Mouse (Mus musculus) forebrain, embryonic 13.5 days (tissue): ENCODE measurements around the gene Nhsl2. TPM values are rescaled to one million over a fixed set of nuclear protein-coding genes. Genes with fewer than 3 reads are reported as not detected.
A peak's percentile ranks its signal among the peaks of the same experiment; 100 is the strongest.

Source experiments
- ATAC-seq: fragments of 200-750 bp; cut with Nextera tagmentation; 2 replicates; pipeline ENCODE4 v1.8.0; 2017
- H3K27ac ChIP-seq: fragments of 300-500 bp; sonication (generic); 2 replicates; pipeline ENCODE4 v1.5.1; 2015; ENCODE audit warnings: inconsistent platforms, mild to moderate bottlenecking, moderate library complexity
- H3K27me3 ChIP-seq: fragments of 300-500 bp; sonication (generic); 2 replicates; pipeline ENCODE4 v1.6.1; 2015; ENCODE audit warnings: mild to moderate bottlenecking, inconsistent platforms
- H3K36me3 ChIP-seq: fragments of 300-500 bp; sonication (generic); 2 replicates; pipeline ENCODE4 v1.6.1; 2015; ENCODE audit warnings: mild to moderate bottlenecking, inconsistent platforms; ENCODE audit not compliant: poor library complexity, severe bottlenecking
- H3K4me1 ChIP-seq: fragments of 300-500 bp; sonication (generic); 2 replicates; pipeline ENCODE4 v1.6.1; 2015; ENCODE audit warnings: inconsistent platforms
- H3K4me2 ChIP-seq: fragments of 300-500 bp; sonication (generic); 2 replicates; pipeline ENCODE4 v1.6.1; 2015; ENCODE audit warnings: inconsistent platforms, mild to moderate bottlenecking, moderate library complexity
- H3K4me3 ChIP-seq: fragments of 300-500 bp; sonication (generic); 2 replicates; pipeline ENCODE4 v1.5.1; 2015; ENCODE audit warnings: mild to moderate bottlenecking, inconsistent platforms
- H3K9ac ChIP-seq: fragments of 300-500 bp; sonication (generic); 2 replicates; pipeline ENCODE4 v1.6.1; 2015; ENCODE audit warnings: mild to moderate bottlenecking, inconsistent platforms
- H3K9me3 ChIP-seq: fragments of 300-500 bp; sonication (generic); replicated peaks from 2 replicates; pipeline ENCODE4 v1.6.1; 2016; ENCODE audit warnings: inconsistent platforms
- WGBS: fragments of 180-500 bp; shearing (Covaris S2); methylation state at CpG from one replicate; pipeline ENCODE4 v1.1.7; 2015; 5-methylcytosine and 5-hydroxymethylcytosine counted together
- polyA plus RNA-seq: library from polyadenylated mRNA; unstranded; fragments of >200 nt; fragmentation: Nextera tagmentation; extraction: Ambion mirVana; gene quantifications from 2 replicates; pipeline ENCODE4 v1.2.1, GENCODE M21; 2015

The Nhsl2 gene
- polyA plus RNA-seq, 1 experiment from 2014 or later, result 6.2 TPM

DNA sequence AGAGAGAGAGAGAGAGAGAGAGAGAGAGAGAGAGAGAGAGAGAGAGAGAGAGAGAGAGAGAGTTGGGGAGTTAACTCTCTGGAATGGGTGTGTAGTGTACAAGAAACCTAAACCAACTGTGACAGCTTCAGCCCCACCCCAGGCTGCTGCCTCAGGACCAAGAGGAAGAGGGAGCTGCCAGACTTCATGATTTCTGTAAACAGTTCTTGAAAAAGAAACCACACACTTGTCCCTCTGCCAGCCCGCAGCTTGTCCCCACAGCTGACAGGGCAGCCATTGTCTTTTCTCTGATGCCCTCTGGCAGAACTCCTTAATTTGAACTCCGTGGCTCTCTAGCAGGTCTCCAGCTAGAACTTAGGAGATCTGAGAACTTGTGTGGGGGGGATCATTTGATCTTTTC lies 211.7 kb downstream of the Nhsl2 start:
- no peak overlapping the region for H3K27ac ChIP-seq
- WGBS, result 19% methylated on average over 2 of the region's 2 CpGs
- H3K4me1 ChIP-seq, result peaks cover 19% of the 10 kb centered on the region; the same call in 1 of the 2 replicates
- H3K36me3 ChIP-seq, result no peaks in the 10 kb centered on the region
- H3K4me2 ChIP-seq, result no peak overlapping the region
- H3K27me3 ChIP-seq, result peaks cover 6% of the 10 kb centered on the region; the same call in 1 of the 2 replicates
- H3K9me3 ChIP-seq, result no peaks in the 10 kb centered on the region
- H3K9ac ChIP-seq, result no peak overlapping the region
- H3K4me3 ChIP-seq, result no peak overlapping the region
- no peak for ATAC-seq

DNA sequence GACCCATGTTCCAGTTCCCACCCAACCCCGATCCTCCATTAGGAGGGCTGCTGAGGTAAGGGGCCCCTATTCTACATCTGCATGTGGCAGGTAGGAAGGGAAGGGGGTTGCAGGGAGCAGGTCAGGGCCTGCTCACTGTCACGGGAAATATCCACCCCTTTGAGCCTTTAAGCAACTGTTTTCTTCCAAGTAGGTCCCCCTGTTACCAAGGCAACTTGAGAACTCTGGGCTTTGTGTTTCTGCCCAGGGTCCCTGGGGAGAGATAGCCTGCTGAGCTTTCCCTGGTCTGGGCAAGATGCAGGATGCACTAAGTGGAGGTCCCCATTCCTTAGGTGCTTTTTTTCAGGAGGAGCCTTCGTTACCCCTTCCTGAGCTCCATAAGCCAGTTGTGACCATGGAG lies 214.9 kb downstream of the Nhsl2 start:
- H3K9ac ChIP-seq, result no peak overlapping the region
- H3K4me3 ChIP-seq, result no peak overlapping the region
- H3K4me2 ChIP-seq, result no peak overlapping the region
- ATAC-seq, result no peak
- H3K36me3 ChIP-seq, result no peaks in the 10 kb centered on the region
- H3K4me1 ChIP-seq, result peaks cover 43% of the 10 kb centered on the region
- H3K27me3 ChIP-seq, result peaks cover 6% of the 10 kb centered on the region; the same call in 1 of the 2 replicates
- no peaks in the 10 kb centered on the region for H3K9me3 ChIP-seq
- H3K27ac ChIP-seq, result no peak overlapping the region
- 31% methylated on average over 3 of the region's 3 CpGs for WGBS

DNA sequence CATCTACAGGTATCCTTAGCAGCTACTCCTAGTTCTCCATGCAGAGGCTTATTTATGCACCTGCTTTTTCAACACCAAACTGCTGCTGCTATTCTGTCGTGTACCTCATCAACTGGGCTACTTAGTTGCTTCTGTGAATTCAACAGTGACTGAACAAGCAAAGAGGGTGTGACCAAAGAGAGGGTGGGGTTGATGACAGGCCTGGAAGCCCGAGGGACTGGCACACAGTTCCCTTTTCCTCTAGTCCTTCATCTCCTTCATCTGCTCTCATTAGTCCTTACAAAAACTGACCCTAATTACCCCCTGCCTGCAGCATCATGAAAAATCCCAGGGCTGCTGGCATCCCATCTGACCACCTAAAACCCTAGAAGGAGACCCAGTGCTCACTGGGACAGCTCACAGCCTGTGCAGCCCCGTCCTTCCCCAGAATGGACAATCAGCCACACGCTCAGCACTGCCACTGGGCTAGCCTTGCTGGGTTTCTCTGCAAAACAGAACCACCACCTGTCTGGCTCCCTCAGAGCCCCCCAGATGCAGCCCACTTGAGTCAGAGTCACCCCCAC lies 216.1 kb downstream of the Nhsl2 start:
- 0 out of 2 replicates have a peak, but pooled peaks have one; percentile 6 for ATAC-seq
- H3K4me3 ChIP-seq, result no peak overlapping the region
- H3K27ac ChIP-seq, result no peak overlapping the region
- H3K9me3 ChIP-seq, result no peaks in the 10 kb centered on the region
- peaks cover 6% of the 10 kb centered on the region; the same call in 1 of the 2 replicates for H3K27me3 ChIP-seq
- H3K4me2 ChIP-seq, result no peak overlapping the region
- 34% methylated on average over 4 of the region's 4 CpGs for WGBS
- no peaks in the 10 kb centered on the region for H3K36me3 ChIP-seq
- no peak overlapping the region for H3K9ac ChIP-seq
- H3K4me1 ChIP-seq, result peaks cover 53% of the 10 kb centered on the region

DNA sequence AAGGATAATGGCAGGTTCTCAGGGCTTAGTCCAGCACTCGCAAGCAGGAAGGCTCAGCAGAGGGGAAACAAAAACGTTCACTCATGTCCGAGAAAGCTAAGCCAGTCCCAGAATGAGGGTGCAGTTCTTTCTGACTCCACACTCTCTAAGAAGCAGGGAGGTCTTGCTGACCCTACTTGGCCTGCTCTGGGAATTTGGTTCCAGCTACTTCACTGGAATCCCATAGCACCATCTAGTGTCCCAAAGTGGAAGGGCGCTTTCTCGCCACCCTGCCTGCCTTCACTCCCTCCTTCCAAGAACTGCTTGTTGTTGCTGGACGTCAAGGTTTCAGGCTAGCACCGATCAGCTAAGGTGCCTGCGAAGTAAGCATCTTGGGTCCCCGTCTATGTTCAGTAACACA lies 216.9 kb downstream of the Nhsl2 start:
- peaks cover 6% of the 10 kb centered on the region; the same call in 1 of the 2 replicates for H3K27me3 ChIP-seq
- H3K4me3 ChIP-seq, result no peak overlapping the region
- H3K27ac ChIP-seq, result no peak overlapping the region
- peak overlapping the region; percentile 38 for H3K4me2 ChIP-seq
- H3K4me1 ChIP-seq, result peaks cover 53% of the 10 kb centered on the region
- WGBS, result 20% methylated on average over 9 of the region's 9 CpGs
- no peaks in the 10 kb centered on the region for H3K9me3 ChIP-seq
- H3K9ac ChIP-seq, result no peak overlapping the region
- no peaks in the 10 kb centered on the region for H3K36me3 ChIP-seq
- 0 out of 2 replicates have a peak, but pooled peaks have one; percentile 20 for ATAC-seq

DNA sequence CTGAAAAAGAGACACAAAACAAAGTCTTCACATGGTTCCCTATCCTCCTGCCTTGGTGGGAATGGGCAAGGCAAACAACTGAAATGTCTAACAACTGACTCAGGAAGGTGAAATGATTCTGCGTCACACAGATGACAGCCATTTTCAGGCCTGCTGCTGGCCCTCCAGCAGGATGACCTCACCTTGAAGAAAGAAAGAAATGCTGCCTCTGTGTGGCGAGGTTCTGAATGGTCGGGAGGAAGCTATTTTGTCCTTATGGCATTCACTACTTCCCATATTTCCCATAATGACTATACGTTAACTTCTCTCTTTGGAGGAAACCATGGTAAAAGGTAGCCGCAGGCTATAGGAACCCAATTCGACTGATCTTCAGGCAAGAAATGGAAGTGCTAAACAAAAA lies 217.9 kb downstream of the Nhsl2 start:
- Histone ChIP-seq H3K36me3 (no peaks in the 10 kb centered on the region), H3K4me3 (no peak overlapping the region), H3K9ac (0 out of 2 replicates have a peak overlapping the region, but pooled peaks have one; percentile 12), H3K4me2 (peak overlapping the region; percentile 38), H3K9me3 (no peaks in the 10 kb centered on the region), H3K27ac (0 out of 2 replicates have a peak overlapping the region, but pooled peaks have one; percentile 25), H3K27me3 (peaks cover 4% of the 10 kb centered on the region; the same call in 1 of the 2 replicates), H3K4me1 (peaks cover 60% of the 10 kb centered on the region)
- ATAC-seq, result no peak
- WGBS, result 69% methylated on average over 6 of the region's 6 CpGs

DNA sequence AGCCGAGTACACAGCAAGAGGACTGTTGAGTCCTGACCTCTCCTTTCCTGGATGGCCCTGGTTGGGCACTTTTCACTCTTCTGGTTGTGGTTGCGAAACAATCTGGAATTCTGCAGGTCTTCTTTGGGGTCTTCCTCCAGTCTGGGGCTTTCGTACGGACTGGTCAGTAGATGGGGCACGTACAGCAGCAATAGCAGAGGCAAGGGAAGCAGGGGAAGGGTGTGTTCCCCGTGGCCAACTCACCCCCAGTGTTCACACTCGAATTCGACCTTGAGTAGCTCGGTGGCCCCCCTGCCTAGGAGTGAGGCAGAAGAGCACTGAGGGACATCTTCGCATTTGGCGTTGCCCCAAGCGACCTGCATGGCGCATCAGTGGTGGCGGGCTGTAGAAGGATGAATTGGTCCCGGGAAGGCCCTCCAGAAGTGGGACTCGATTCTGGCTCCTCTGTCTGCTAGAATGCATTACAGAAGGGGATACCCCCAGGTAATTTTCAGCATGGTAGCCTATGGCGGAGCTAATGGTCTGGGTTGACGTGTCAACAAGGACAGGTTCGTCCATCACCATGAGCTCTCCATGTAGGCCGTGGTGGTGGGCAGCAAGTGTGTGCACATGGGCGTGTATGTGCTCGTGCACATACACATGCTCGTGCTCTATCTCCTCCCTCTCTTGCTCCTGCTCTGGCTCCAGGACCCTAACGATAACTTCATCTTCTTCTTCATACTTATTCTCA lies 219.8 kb downstream of the Nhsl2 start:
- Histone ChIP-seq H3K27ac (no peak overlapping the region), H3K4me2 (peak overlapping the region; percentile 64), H3K4me1 (peaks cover 57% of the 10 kb centered on the region), H3K4me3 (peak overlapping the region; percentile 56; the same call in 1 of the 2 replicates), H3K9me3 (no peaks in the 10 kb centered on the region), H3K27me3 (0 out of 2 replicates have a peak, but pooled peaks cover 3% of the 10 kb centered on the region), H3K9ac (no peak overlapping the region), H3K36me3 (no peaks in the 10 kb centered on the region)
- 92% methylated on average over 24 of the region's 24 CpGs for WGBS
- ATAC-seq, result no peak

DNA sequence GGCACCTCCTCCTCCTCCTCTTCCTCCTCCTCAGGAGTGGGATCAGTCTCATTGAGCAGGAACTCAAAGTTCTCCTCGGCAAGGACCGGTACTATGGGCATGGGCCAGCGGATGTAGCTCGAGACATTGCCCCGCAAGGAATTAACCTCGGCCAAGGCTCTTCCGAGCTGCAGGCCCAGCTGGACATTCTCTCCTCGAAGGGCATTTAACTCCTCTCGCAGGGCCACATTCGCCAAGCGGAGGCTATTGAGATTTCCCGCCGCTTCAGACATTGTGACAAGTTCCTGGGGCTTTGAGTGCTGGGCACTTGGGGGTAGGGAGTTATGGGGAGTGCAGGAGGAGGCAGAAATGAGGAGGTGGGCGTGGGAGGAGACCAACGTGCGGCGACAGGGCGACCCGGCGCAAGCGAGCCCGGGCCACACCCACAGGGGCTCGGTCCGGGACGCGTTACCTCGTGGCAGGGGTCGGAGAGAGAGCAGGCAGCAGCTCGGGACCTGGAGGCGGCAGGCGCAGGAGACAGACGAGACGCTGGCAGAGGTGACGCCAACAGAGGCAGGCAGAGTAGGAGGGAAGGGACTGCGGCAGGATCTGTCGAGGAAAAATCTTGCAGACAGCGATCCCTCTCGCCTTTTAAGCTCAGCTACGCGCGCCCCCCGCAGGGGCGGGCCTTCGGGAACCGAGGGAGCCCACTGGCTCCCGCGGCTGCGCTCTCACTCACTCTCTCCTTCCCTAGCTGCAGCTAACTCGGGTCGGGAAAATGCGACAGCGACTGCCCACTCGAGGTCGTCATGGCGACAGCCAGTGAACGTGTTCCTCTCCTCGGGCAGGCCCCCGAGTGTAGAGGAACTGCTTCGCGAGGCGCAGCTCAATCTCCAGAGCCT lies 221.6 kb downstream of the Nhsl2 start, which contains the start of gene Rtl5:
TSS of gene Rtl5 (minus strand) at position 714 of the 881 bp plus-strand sequence.
- Histone ChIP-seq H3K4me1 (peaks cover 45% of the 10 kb centered on the region), H3K9me3 (no peaks in the 10 kb centered on the region)
- 23% methylated on average over 61 of the region's 61 CpGs for WGBS

DNA sequence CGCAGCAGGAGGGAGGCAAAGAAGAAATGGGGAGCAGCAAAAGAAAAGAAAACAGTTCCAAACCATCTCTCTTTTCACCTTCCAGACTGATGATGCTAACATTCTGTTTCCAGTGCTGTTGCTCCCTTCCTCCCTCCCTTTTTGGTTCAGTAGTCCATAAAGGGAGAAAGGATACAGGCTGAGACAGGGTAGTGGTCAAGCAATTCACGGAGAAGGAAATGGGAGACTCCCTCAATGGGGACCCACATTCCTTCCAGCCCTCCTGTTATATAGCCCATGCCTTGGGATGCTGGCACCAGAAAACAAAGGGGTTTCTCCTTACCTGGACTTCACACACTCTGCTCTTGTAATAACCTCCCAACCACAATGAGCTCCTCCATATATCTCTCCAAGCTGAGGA lies 222.3 kb downstream of the Nhsl2 start:
- Histone ChIP-seq H3K9ac (peak overlapping the region; percentile 50; the same call in 1 of the 2 replicates), H3K4me3 (peak overlapping the region; percentile 56), H3K36me3 (no peaks in the 10 kb centered on the region), H3K9me3 (no peaks in the 10 kb centered on the region), H3K27ac (peak overlapping the region; percentile 87), H3K4me1 (peaks cover 42% of the 10 kb centered on the region), H3K4me2 (peak overlapping the region; percentile 64), H3K27me3 (0 out of 2 replicates have a peak, but pooled peaks cover 3% of the 10 kb centered on the region)
- WGBS, result 23% methylated on average over 2 of the region's 2 CpGs
- peak; percentile 52 for ATAC-seq

More for the DNA sequence above, 221.6 kb downstream of the Nhsl2 start, which contains the start of gene Rtl5:
- no peaks in the 10 kb centered on the region for H3K36me3 ChIP-seq
- H3K9ac ChIP-seq, result peak within 1 kb of the TSS; percentile 77
- ATAC-seq, result peak; percentile 97
- peak within 1 kb of the TSS; percentile 64 for H3K4me2 ChIP-seq
- H3K4me3 ChIP-seq, result peak within 1 kb of the TSS; percentile 56
- peak within 1 kb of the TSS; percentile 87 for H3K27ac ChIP-seq
- H3K27me3 ChIP-seq, result 0 out of 2 replicates have a peak, but pooled peaks cover 3% of the 10 kb centered on the region

DNA sequence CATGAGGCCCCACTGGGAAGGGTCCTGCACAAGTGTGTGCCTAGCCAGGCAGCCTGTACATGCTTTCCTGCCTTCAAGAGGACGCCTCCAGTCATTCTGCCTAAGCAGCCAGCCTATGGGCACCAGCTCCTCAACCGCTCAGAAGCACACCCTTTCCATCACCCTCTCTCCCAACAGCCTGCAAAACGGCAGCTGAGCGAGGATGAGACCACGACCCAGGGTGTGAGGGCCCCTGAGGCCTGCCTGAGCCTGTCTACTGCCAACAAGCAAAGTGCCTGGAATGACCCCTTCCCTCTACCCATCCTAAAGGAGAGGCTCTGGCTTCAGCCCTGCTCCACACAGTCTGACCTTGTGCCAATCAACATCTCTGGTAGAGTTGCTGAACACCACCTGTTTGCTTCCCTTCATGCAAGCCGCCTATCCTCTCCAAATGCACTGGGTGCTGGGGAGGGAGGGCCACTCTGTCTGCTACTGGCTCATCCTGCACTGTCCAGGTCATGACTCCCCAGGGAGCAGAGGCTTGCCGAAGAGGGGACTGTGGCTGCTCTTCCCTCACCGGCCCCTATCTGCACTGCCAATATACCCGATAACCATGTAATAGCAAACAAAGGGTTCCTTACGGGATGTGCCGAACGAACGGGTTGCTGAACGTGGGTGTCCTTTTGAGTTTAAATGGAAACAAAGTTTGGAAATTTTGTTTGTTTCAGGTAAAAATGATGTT lies 224.6 kb downstream of the Nhsl2 start:
- ATAC-seq, result no peak
- H3K9me3 ChIP-seq, result no peaks in the 10 kb centered on the region
- H3K4me2 ChIP-seq, result no peak overlapping the region
- no peak overlapping the region for H3K27ac ChIP-seq
- peaks cover 23% of the 10 kb centered on the region for H3K4me1 ChIP-seq
- WGBS, result 75% methylated on average over 14 of the region's 14 CpGs
- no peak overlapping the region for H3K9ac ChIP-seq
- 0 out of 2 replicates have a peak, but pooled peaks cover 3% of the 10 kb centered on the region for H3K27me3 ChIP-seq
- H3K36me3 ChIP-seq, result no peaks in the 10 kb centered on the region
- no peak overlapping the region for H3K4me3 ChIP-seq

DNA sequence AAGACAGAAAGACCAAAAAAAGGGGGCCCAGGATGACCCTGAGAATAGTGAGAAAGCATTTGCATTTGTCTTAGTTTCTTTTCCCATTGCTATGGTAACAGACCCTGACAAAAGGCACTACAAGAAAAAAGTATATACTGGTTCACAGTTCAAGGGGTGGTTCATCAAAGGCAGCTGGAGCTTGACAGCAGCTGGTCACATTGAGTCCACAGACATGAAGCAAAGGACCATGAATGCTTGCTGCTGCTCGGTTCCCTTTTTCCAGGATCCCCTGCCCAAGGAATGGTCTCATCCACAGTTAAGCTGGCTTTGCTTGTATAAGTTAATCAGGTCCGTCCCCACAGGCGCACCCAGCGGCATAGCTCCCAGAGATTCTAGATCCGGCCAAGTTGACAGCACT lies 225.2 kb downstream of the Nhsl2 start:
- Histone ChIP-seq H3K4me1 (peaks cover 17% of the 10 kb centered on the region), H3K4me2 (no peak overlapping the region), H3K36me3 (no peaks in the 10 kb centered on the region), H3K27me3 (0 out of 2 replicates have a peak, but pooled peaks cover 3% of the 10 kb centered on the region), H3K9ac (no peak overlapping the region), H3K27ac (no peak overlapping the region), H3K9me3 (no peaks in the 10 kb centered on the region), H3K4me3 (no peak overlapping the region)
- ATAC-seq, result no peak
- 68% methylated on average over 5 of the region's 5 CpGs for WGBS

DNA sequence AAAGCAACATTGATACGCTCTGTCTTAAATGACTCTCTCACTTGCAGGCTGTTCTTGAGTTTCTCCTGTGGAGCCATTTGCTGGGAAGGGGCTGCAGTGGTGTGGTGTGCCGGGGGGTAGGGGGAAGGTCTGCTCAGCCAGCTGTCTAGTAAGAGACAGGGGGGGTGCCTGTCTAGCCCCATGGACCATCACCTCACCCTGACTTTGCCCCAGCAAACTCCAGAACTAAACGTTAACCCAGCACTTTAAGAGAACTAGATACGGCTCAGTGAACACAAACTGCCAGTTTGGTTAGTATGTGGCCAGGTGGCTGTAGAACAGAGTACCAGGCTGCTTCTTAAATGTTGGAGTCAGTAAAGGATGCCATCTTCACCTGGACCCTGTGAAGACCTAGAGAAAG lies 226.0 kb downstream of the Nhsl2 start:
- WGBS, result 85% methylated on average over 4 of the region's 4 CpGs
- no peaks in the 10 kb centered on the region for H3K36me3 ChIP-seq
- peaks cover 10% of the 10 kb centered on the region; the same call in 1 of the 2 replicates for H3K4me1 ChIP-seq
- no peak overlapping the region for H3K4me3 ChIP-seq
- no peak overlapping the region for H3K4me2 ChIP-seq
- H3K9ac ChIP-seq, result no peak overlapping the region
- ATAC-seq, result no peak
- H3K27me3 ChIP-seq, result 0 out of 2 replicates have a peak, but pooled peaks cover 3% of the 10 kb centered on the region
- no peak overlapping the region for H3K27ac ChIP-seq
- H3K9me3 ChIP-seq, result no peaks in the 10 kb centered on the region
